Mouse (Mus musculus) thymus, postnatal 14 days (tissue): ENCODE measurements around the gene Rnf19b.
A peak's percentile ranks its signal among the peaks of the same experiment; 100 is the strongest.

Experiments used
- DNase-seq: peaks from one replicate; pipeline ENCODE4 v3.0.0; 2021

Rnf19b gene

DNA sequence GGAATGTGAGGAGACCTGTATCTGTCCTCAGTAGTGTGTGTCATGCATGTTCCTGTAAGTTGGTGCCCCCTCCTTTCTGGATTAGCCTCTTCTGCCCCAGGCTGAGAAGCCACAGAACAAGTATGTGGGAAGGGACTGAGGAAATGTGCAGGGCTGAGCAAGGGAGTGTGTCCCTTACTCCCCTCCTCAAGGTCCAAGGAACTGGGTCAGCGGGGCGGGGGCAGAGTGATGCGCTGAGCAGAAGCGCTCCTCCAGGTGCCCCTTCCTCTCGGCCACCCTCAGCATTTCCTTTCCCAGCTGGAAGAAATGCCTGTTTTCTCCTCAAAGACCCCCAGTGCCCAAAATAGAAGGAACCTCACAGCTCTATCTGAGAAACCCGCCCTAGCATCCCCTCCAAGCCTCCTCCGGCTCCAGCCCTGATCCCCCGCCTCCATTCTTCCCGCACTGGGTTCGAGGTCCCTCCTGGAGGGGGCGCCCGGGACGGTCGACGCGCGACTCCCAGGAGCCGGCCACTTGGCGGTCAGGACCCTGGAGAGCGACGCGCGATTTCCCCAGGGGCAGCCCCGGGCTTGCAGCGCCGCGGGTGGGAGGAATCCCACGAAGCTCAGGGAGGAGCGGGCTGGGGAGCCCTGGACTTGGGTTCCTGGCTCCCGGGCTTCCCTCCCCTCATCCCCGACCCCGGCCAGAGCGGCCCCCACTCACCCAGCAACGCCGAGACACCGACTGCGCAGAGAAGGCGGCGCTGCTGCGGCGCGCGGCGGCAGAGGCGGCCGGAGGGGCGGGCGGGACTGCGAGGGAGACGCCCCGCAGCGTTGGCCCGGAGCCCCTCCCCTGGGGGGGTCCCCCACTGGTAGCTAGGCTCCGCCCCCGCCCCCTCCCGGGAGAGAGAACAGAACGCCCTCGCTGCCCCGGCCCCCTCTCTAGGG is 62.7 kb downstream of the Rnf19b start:
- peak; percentile 82 for DNase-seq

DNA sequence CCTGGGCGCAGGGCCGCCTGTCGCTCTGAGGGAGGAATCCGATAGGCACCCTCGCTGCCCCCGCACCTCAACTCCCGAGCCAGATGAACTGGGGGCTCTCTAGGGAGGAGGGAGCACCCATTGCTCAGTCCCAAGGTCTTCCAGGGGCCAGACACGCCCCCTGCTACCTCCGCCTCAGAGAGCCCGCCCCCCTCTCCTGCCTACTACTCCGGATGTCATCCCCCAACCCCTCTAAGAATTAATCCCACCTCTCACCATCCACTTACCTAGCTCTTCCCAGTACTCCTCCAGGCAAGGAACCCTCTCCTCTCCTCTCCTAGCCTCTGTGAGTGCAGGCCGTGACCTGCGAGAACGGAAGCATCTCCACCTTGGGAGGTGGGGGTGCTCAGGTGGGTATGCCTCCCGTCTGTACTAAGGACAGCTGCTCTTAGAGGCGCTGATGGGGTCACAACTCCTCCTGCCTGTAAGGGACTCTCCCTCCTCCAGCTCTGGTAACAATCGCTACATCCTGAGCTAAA is 63.6 kb downstream of the Rnf19b start, which contains the start of gene Hpca:
TSS of gene Hpca (minus strand) at position 468 of the 518 bp plus-strand sequence.
- no peak for DNase-seq

DNA sequence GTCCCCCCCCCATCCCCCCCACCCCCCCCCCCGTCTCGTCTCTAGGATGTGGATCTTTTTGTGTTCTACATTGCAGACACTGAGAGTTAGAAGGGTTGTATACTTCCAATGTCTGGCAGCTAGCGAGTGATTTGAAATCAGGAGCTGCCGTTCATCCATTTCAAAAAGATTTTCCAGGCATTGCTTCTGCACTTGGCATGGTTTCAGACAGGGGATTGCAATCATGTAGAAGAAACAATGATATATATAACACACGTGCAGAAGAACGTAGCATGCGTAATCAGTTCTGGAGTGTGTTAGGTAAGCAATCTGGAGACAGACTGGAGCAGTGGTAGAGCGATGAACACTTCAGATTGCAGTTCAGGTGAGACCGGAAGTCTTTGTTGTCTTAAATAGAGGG is 64.0 kb downstream of the Rnf19b start:
- DNase-seq = no peak

DNA sequence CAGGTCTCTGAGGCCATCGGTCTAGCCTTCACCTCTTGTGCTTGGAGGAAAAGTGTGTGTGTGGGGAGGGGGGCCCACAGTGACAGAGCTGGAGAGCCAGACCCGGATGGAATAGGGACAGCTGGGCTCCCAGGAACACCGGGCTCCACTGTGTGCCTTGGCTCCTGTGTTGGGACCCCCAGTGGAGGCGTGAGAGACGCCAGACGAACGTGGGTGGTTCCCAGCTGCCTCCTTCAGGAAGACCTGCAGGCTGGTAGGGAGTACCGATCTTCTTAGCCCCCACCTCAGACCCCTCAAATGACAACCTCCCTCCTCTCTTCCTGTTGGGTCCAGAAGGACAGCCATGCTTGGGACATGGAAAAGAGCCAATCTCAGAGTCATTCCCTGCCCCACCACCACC is 64.6 kb downstream of the Rnf19b start:
- no peak for DNase-seq

DNA sequence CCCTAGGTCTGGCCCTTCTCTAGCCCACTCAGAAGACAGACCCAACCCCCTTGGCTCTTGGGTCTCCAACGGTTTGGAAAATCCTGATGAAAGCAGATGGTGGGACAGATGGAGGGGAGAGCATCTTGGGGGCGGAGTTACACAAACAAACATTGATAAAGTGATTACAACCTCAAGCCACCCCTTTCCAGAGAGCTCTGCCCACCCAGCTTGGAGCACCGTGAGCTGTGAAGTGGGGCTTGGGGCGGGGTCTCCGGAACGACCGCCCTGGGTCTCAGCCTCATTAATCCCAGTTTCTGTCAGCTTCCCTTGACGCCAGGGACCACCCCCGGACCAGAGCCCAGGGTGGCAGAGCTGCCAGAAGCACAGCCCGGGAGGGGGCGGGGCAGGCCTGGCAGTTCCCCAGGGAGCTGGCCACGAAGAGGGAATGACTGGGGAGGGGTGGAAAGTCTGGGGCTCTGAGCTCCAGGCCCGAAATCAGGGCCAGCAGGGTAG is 66.6 kb downstream of the Rnf19b start:
- DNase-seq = no peak

DNA sequence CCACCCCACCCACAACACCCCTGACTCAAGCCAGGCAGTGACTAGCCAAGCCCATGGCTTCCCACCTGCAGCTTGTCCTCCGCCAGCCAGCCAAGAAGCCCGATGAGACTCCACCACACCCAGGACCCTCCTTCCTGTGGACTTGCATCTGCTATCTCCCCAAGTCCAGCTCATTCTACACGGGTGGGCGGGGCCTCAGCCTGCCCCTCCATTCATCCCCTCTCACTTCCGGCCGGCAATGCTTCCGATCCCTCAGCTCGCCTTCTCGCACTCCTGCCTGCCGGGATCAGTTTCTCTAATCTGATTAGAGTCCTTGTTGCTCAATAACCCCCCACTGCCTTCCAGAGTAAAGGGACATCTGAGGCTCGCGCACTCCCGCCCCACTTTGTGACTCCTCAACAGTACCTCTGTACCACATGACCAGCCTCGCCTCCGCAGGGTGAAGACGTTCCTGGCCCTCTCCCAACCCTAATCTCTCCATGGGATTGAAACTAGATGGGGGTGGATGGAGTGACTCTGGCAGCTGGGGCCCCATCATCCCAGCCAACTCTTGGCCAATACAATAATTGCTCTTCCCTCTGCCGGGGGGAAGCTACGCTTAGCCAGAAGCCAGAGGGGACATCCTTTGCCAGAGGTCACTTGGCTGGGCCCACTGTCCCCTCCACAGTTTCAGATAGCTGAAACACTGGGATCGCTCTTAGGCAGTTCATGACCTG is 67.8 kb downstream of the Rnf19b start:
- no peak for DNase-seq

DNA sequence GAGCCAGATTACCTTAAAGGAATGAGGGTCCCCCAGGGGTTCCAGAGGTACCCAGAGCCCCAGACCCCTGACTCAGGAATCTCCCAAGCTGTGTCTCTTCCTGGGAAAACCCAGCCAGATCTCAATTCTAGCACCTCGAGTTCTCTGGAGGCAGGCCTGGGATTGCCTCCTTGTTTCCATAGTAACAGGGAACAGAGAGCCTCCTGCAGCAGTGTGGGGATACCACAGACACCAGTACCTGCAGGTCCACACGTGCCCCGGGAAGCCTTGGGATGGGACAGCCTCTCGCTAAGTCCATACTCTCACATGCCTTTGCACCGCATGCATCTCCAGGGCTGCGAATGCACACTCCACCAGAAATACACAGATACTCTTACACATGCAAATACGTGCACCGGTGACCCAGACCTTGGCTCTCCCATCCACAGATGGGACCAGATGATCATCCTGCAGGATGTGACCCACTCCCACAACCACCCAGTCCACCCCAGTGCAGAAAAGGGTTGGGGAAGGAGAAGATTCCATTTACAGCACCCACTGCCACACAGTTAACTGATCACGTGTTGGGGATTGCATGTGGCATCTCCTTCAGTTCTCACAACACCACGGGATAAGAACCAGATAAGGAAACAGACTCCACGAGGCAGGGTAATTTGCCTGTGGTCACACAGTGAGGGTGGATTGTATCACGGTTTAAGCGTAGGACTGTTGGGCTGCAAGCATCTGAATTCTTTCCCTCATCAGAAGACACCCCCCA is 70.7 kb downstream of the Rnf19b start:
- no peak for DNase-seq

DNA sequence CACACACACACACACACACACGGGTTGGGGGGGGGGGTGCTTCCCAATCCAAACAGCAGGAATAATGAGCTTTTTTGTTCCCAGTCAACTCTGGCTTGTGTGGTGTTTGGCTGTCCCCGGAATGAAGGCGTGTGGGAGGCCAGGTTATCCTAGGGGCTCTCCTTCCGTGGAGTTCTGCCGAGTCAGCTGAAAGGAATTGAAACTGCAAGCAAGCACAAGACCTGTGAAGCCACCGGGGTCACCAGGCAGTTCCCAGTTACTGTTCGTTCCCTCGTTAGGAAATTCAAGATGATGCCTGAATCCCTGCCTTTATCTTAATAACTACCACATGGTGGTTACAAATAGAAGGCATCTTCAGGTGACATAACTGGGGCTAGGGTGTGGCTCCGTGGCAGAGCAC is 71.3 kb downstream of the Rnf19b start:
- no peak for DNase-seq

DNA sequence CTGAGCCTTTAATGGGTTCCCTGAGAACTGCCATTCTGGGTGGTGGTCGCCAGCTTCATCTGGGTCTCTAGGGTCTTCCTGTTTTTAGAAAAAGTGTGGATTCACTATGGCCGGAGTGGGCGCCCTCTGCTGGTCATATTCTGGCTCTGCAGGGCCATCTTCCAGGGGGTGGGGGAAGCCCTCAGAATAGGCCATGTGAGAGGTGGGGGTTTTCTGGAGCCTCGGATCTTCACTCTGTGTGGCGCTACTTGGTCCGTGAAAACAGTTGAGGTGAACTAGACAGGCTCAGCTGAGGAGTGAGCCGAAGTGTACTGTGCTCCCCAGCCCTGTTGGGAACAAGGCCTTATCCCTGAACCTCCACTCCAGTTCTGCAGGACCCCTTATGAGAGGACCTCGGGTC is 72.1 kb downstream of the Rnf19b start:
- DNase-seq = peak; percentile 52

DNA sequence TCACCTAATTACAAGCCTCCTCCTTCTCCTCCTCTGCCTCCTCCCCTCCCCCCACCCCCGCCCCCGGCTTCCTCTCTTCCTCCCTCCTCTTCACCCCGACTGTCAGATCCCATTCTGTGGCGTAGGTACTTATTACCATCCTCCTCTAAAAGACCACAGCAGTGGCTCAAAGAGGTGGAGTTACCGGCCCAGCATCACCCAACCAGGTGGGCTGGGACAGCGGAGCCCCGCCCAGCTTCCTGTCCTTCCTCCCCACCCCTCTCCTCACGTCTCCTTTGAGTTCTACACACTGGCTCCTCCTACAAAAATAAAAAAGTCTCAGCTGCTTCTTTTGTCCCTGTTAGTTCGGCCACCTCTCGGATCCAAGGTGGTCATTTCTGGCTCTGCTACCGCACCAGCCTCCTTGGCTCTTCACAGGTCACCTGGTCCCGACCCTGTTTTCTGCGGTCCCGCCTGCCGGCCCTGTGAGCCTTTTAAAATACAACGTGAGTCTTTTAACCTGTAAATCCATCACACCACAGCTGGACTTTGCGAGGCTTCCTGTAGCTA is 72.8 kb downstream of the Rnf19b start:
- DNase-seq = peak; percentile 64

DNA sequence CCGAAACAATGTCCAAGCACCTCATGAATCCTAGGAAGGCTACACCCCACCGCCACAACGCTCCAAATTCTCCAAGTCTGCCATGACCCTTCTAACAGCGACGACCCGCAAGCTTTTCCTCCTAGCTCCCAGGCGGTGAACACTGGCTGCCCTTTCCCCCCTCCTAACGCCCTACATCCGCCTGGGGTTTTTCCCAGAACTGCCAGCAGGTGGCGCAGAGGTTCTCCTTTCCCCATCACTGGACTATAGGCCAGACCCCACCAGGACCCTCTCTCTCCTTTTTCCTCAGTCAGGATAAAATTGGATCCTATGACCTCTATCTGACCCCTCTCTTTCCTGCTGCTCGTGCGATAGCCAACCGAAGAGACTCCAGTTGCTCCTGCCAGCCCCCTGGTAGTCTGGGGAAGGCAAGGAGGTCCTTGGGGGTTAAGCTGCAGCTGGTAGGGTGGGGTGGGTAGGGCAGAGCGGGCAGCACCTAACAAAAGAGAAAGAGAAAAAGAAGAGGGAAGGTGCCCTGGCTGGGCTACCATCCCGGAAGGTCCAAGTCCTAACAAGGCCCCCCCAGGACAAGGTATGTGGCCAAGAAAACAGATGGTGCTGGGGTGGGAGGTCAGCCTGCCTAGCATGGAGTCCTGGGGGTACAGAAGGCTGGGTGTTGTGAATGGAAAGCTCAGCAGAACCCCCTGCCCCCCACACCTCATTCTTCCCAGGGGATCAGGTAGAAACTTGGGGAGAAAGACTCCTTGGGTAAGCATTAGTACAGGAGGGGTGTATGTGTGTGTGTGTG is 76.9 kb downstream of the Rnf19b start:
- DNase-seq = peak; percentile 81
